Mouse (Mus musculus) embryonic facial prominence, embryonic 14.5 days (tissue): ENCODE measurements at regions not wholly inside any gene's neighbourhood (a gene's known extent, or its start where the extent isn't known, plus 50 kb on each side); places are given as distances from the start of the nearest gene placed in this dataset.
A peak's percentile ranks its signal among the peaks of the same experiment; 100 is the strongest.

Experiments used
- ATAC-seq: fragments of 200-750 bp; cut with Nextera tagmentation; 2 replicates; pipeline ENCODE4 v1.8.0; 2017; ENCODE audit warnings: low read depth, moderate number of reproducible peaks, moderate TSS enrichment
- DNase-seq: peaks from one replicate; pipeline ENCODE4 v3.0.0-alpha.2; 2015; ENCODE audit warnings: low spot score
- H3K27ac ChIP-seq: fragments of 300-500 bp; sonication (generic); replicated peaks from 2 replicates; pipeline ENCODE4 v1.5.1; 2014; ENCODE audit warnings: low read depth, mild to moderate bottlenecking, low read length, moderate library complexity
- H3K27me3 ChIP-seq: fragments of 300-500 bp; sonication (generic); replicated peaks from 2 replicates; pipeline ENCODE4 v1.6.1; 2014; ENCODE audit warnings: low read length; ENCODE audit not compliant: control insufficient read depth, insufficient read depth
- H3K36me3 ChIP-seq: fragments of 300-500 bp; sonication (generic); 2 replicates; pipeline ENCODE4 v1.6.1; 2014; ENCODE audit warnings: low read length, mixed read lengths; ENCODE audit not compliant: control insufficient read depth, insufficient read depth
- H3K4me1 ChIP-seq: fragments of 300-500 bp; sonication (generic); 2 replicates; pipeline ENCODE4 v1.6.1; 2014; ENCODE audit warnings: antibody characterized with exemption, low read length; ENCODE audit not compliant: control insufficient read depth, insufficient read depth
- H3K4me2 ChIP-seq: fragments of 300-500 bp; sonication (generic); 2 replicates; pipeline ENCODE4 v1.6.1; 2014; ENCODE audit warnings: low read depth, mild to moderate bottlenecking, low read length, moderate library complexity, mixed read lengths
- H3K4me3 ChIP-seq: fragments of 300-500 bp; sonication (generic); 2 replicates; pipeline ENCODE4 v1.5.1; 2014; ENCODE audit warnings: low read depth, mild to moderate bottlenecking, low read length
- H3K9ac ChIP-seq: fragments of 300-500 bp; sonication (generic); 2 replicates; pipeline ENCODE4 v1.6.1; 2014; ENCODE audit warnings: low read depth, mild to moderate bottlenecking, low read length, moderate library complexity, mixed read lengths
- H3K9me3 ChIP-seq: fragments of 300-500 bp; sonication (generic); 2 replicates; pipeline ENCODE4 v1.6.1; 2016; ENCODE audit warnings: low read length; ENCODE audit not compliant: control insufficient read depth
- WGBS: fragments of 180-500 bp; shearing (Covaris S2); extraction: QIAGEN DNeasy Blood & Tissue Kit; methylation state at CpG from one replicate; pipeline ENCODE4 v1.1.7; 2014; 5-methylcytosine and 5-hydroxymethylcytosine counted together

GRCm38 (mm10) chr12:12581271-12582186, 319.6 kb downstream of the Fam49a start:
- DNase-seq (peak; percentile 79), ATAC-seq (peak; percentile 91)
- Histone ChIP-seq H3K27ac (0 out of 2 replicates have a peak overlapping the region, but pooled peaks have one; percentile 18), H3K4me1 (peaks cover 20% of the 10 kb centered on the region), H3K9ac (peak overlapping the region; percentile 43), H3K4me3 (no peak overlapping the region), H3K4me2 (peak overlapping the region; percentile 39; the same call in 1 of the 2 replicates), H3K36me3 (no peaks in the 10 kb centered on the region), H3K9me3 (no peaks in the 10 kb centered on the region), H3K27me3 (no peaks in the 10 kb centered on the region)
- WGBS: 11% methylated on average over 17 of the region's 19 CpGs

- H3K4me3 ChIP-seq: no peak overlapping the region
- ATAC-seq (peak; percentile 54; the same call in 1 of the 2 replicates), DNase-seq (no peak)
- no peak overlapping the region for H3K27ac ChIP-seq
- no peaks in the 10 kb centered on the region for H3K27me3 ChIP-seq
- no peaks in the 10 kb centered on the region for H3K36me3 ChIP-seq
- peaks cover 20% of the 10 kb centered on the region for H3K4me1 ChIP-seq
- H3K9me3 ChIP-seq: no peaks in the 10 kb centered on the region
- no peak overlapping the region for H3K9ac ChIP-seq
- 0 out of 2 replicates have a peak overlapping the region, but pooled peaks have one; percentile 39 for H3K4me2 ChIP-seq
- WGBS: 12% methylated on average over 8 of the region's 8 CpGs
Observed at GRCm38 (mm10) chr12:12580763-12581178, 318.8 kb downstream of the Fam49a start.

- no peak for ATAC-seq
Observed at GRCm38 (mm10) chr12:12578278-12578677, 316.3 kb downstream of the Fam49a start.

GRCm38 (mm10) chr12:12570563-12571251, 308.8 kb downstream of the Fam49a start:
- DNase-seq (no peak), ATAC-seq (no peak)
- Histone ChIP-seq H3K9me3 (no peaks in the 10 kb centered on the region), H3K27me3 (no peaks in the 10 kb centered on the region), H3K4me1 (no peaks in the 10 kb centered on the region), H3K27ac (no peak overlapping the region), H3K4me2 (no peak overlapping the region), H3K36me3 (no peaks in the 10 kb centered on the region), H3K4me3 (no peak overlapping the region), H3K9ac (no peak overlapping the region)
- 91% methylated on average over 7 of the region's 7 CpGs for WGBS

More at GRCm38 (mm10) chr12:12578278-12578677, 316.3 kb downstream of the Fam49a start:
- Histone ChIP-seq H3K27me3 (no peaks in the 10 kb centered on the region), H3K4me2 (no peak overlapping the region), H3K27ac (no peak overlapping the region), H3K36me3 (no peaks in the 10 kb centered on the region), H3K9me3 (no peaks in the 10 kb centered on the region), H3K4me1 (peaks cover 20% of the 10 kb centered on the region), H3K4me3 (no peak overlapping the region), H3K9ac (no peak overlapping the region)
- no peak for DNase-seq
- WGBS: 38% methylated on average over 7 of the region's 7 CpGs

GRCm38 (mm10) chr12:12567734-12568104, 305.8 kb downstream of the Fam49a start:
- Histone ChIP-seq H3K4me3 (no peak overlapping the region), H3K9ac (no peak overlapping the region), H3K27me3 (no peaks in the 10 kb centered on the region), H3K4me1 (no peaks in the 10 kb centered on the region), H3K9me3 (no peaks in the 10 kb centered on the region), H3K36me3 (no peaks in the 10 kb centered on the region), H3K27ac (no peak overlapping the region), H3K4me2 (no peak overlapping the region)
- DNase-seq (no peak), ATAC-seq (no peak)
- 92% methylated on average over 3 of the region's 3 CpGs for WGBS

GRCm38 (mm10) chr12:12567058-12567733, 305.3 kb downstream of the Fam49a start:
- DNase-seq (no peak), ATAC-seq (no peak)
- Histone ChIP-seq H3K27me3 (no peaks in the 10 kb centered on the region), H3K4me1 (no peaks in the 10 kb centered on the region), H3K9me3 (no peaks in the 10 kb centered on the region), H3K27ac (no peak overlapping the region), H3K4me2 (no peak overlapping the region), H3K36me3 (no peaks in the 10 kb centered on the region), H3K4me3 (no peak overlapping the region), H3K9ac (no peak overlapping the region)
- WGBS: 92% methylated on average over 7 of the region's 7 CpGs

GRCm38 (mm10) chr12:12562267-12562666, 300.3 kb downstream of the Fam49a start:
- no peak overlapping the region for H3K4me3 ChIP-seq
- WGBS: 88% methylated on average over 1 of the region's 1 CpGs
- no peak overlapping the region for H3K4me2 ChIP-seq
- no peaks in the 10 kb centered on the region for H3K36me3 ChIP-seq
- DNase-seq (no peak), ATAC-seq (no peak)
- H3K27me3 ChIP-seq: no peaks in the 10 kb centered on the region
- no peak overlapping the region for H3K27ac ChIP-seq
- no peaks in the 10 kb centered on the region for H3K9me3 ChIP-seq
- no peak overlapping the region for H3K9ac ChIP-seq
- no peaks in the 10 kb centered on the region for H3K4me1 ChIP-seq

GRCm38 (mm10) chr12:12551818-12552217, 289.9 kb downstream of the Fam49a start:
- Histone ChIP-seq H3K4me3 (no peak overlapping the region), H3K27ac (no peak overlapping the region), H3K9me3 (no peaks in the 10 kb centered on the region), H3K4me2 (no peak overlapping the region), H3K36me3 (no peaks in the 10 kb centered on the region), H3K27me3 (no peaks in the 10 kb centered on the region), H3K4me1 (no peaks in the 10 kb centered on the region), H3K9ac (no peak overlapping the region)
- DNase-seq (no peak), ATAC-seq (no peak)
- 75% methylated on average over 5 of the region's 5 CpGs for WGBS
